Mouse (Mus musculus): ENCODE results near the gene Vav3. TPM values are rescaled to one million over a fixed set of nuclear protein-coding genes. Genes with fewer than 3 reads are reported as not detected.

The Vav3 gene
- polyA plus RNA-seq, 1 experiment, result 4.3 TPM

- Histone ChIP-seq H3K27me3 (ENCODE audit: control insufficient read depth, insufficient read depth, low read length) (no peaks in the 10 kb centered on the region), H3K4me3 (ENCODE audit: control insufficient read depth, low read depth, low read length) (no peak overlapping the region), H3K36me3 (ENCODE audit: control insufficient read depth, insufficient read depth, low read length) (no peaks in the 10 kb centered on the region), H3K27ac (ENCODE audit: control insufficient read depth, insufficient read depth, low read depth, low read length) (no peak overlapping the region), H3K4me1 (ENCODE audit: control insufficient read depth, insufficient read depth, low read length) (no peaks in the 10 kb centered on the region)
- TF ChIP-seq CTCF (IDR thresholded peaks at IDR 0.05; ENCODE audit: control insufficient read depth, insufficient read depth, insufficient replicate concordance, low read depth, low read length) (no peak), POLR2A (IDR thresholded peaks at IDR 0.05; ENCODE audit: control insufficient read depth, low read depth, low read length) (no peak)
These were observed 295.6 kb downstream of the Vav3 start for GRCm38 (mm10) chr3:109636045-109636444.

DNA sequence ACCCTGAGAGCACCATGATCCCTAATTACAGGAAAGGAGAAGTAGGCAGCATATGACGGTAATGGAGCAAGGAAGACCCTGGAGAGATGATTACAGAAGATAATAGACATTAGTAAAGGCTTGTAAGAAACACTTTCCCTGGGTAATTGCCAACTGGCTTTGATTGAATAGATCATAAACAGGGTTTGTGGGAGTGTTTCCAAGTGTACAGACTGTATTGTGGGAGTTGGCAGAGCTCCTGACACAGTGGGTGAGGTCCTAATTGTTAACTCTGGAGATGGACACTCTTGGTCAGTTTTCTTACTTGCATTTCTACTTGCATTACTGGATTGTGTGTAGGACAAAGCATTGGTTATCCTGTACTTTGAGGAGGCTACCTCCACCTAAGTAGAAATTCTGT lies 298.9 kb downstream of the Vav3 start:
- no peaks in the 10 kb centered on the region for H3K36me3 ChIP-seq (ENCODE audit: control insufficient read depth, insufficient read depth, low read length)
- H3K4me1 ChIP-seq (ENCODE audit: control insufficient read depth, insufficient read depth, low read length), result no peaks in the 10 kb centered on the region
- H3K27ac ChIP-seq (ENCODE audit: control insufficient read depth, insufficient read depth, low read depth, low read length), result no peak overlapping the region
- no peaks in the 10 kb centered on the region for H3K27me3 ChIP-seq (ENCODE audit: control insufficient read depth, insufficient read depth, low read length)
- TF ChIP-seq CTCF (IDR thresholded peaks at IDR 0.05; ENCODE audit: control insufficient read depth, insufficient read depth, insufficient replicate concordance, low read depth, low read length) (no peak), POLR2A (IDR thresholded peaks at IDR 0.05; ENCODE audit: control insufficient read depth, low read depth, low read length) (no peak)
- no peak overlapping the region for H3K4me3 ChIP-seq (ENCODE audit: control insufficient read depth, low read depth, low read length)

- no peaks in the 10 kb centered on the region for H3K4me1 ChIP-seq (ENCODE audit: control insufficient read depth, insufficient read depth, low read length)
- H3K27ac ChIP-seq (ENCODE audit: control insufficient read depth, insufficient read depth, low read depth, low read length), result no peak overlapping the region
- H3K4me3 ChIP-seq (ENCODE audit: control insufficient read depth, low read depth, low read length), result no peak overlapping the region
- H3K27me3 ChIP-seq (ENCODE audit: control insufficient read depth, insufficient read depth, low read length), result no peaks in the 10 kb centered on the region
- no peaks in the 10 kb centered on the region for H3K36me3 ChIP-seq (ENCODE audit: control insufficient read depth, insufficient read depth, low read length)
- TF ChIP-seq CTCF (IDR thresholded peaks at IDR 0.05; ENCODE audit: control insufficient read depth, insufficient read depth, insufficient replicate concordance, low read depth, low read length), result no peak
- no peak for TF ChIP-seq POLR2A (IDR thresholded peaks at IDR 0.05; ENCODE audit: control insufficient read depth, low read depth, low read length)
These were observed 300.3 kb downstream of the Vav3 start for GRCm38 (mm10) chr3:109640796-109641195.

GRCm38 (mm10) chr3:109648242-109648641 lies 307.8 kb downstream of the Vav3 start:
- no peak overlapping the region for H3K27ac ChIP-seq (ENCODE audit: control insufficient read depth, insufficient read depth, low read depth, low read length)
- H3K4me1 ChIP-seq (ENCODE audit: control insufficient read depth, insufficient read depth, low read length), result no peaks in the 10 kb centered on the region
- no peak overlapping the region for H3K4me3 ChIP-seq (ENCODE audit: control insufficient read depth, low read depth, low read length)
- H3K36me3 ChIP-seq (ENCODE audit: control insufficient read depth, insufficient read depth, low read length), result no peaks in the 10 kb centered on the region
- TF ChIP-seq CTCF (IDR thresholded peaks at IDR 0.05; ENCODE audit: control insufficient read depth, insufficient read depth, insufficient replicate concordance, low read depth, low read length) (no peak), POLR2A (IDR thresholded peaks at IDR 0.05; ENCODE audit: control insufficient read depth, low read depth, low read length) (no peak)
- H3K27me3 ChIP-seq (ENCODE audit: control insufficient read depth, insufficient read depth, low read length), result no peaks in the 10 kb centered on the region

DNA sequence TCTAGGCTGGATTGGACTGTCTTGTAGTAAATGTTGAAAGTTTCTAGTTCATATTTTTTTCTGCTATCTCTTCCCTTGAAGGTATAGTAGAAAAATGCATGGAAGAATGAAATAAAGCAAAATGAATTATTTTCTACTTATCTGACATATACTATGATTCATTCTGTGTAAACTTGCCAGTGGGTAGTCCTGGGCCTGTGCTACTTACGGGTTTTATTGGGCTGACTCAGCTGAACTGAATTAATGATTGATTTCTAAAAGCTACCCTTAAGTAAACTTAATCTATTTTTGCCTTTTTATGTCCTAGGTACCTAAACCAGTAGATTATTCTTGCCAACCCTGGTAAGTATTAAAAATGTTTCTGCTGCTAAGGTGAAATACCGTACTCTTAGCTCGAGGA lies 311.0 kb downstream of the Vav3 start:
- no peaks in the 10 kb centered on the region for H3K4me1 ChIP-seq (ENCODE audit: control insufficient read depth, insufficient read depth, low read length)
- TF ChIP-seq CTCF (IDR thresholded peaks at IDR 0.05; ENCODE audit: control insufficient read depth, insufficient read depth, insufficient replicate concordance, low read depth, low read length), result no peak
- TF ChIP-seq POLR2A (IDR thresholded peaks at IDR 0.05; ENCODE audit: control insufficient read depth, low read depth, low read length), result no peak
- H3K27ac ChIP-seq (ENCODE audit: control insufficient read depth, insufficient read depth, low read depth, low read length), result no peak overlapping the region
- no peaks in the 10 kb centered on the region for H3K36me3 ChIP-seq (ENCODE audit: control insufficient read depth, insufficient read depth, low read length)
- no peaks in the 10 kb centered on the region for H3K27me3 ChIP-seq (ENCODE audit: control insufficient read depth, insufficient read depth, low read length)
- no peak overlapping the region for H3K4me3 ChIP-seq (ENCODE audit: control insufficient read depth, low read depth, low read length)

DNA sequence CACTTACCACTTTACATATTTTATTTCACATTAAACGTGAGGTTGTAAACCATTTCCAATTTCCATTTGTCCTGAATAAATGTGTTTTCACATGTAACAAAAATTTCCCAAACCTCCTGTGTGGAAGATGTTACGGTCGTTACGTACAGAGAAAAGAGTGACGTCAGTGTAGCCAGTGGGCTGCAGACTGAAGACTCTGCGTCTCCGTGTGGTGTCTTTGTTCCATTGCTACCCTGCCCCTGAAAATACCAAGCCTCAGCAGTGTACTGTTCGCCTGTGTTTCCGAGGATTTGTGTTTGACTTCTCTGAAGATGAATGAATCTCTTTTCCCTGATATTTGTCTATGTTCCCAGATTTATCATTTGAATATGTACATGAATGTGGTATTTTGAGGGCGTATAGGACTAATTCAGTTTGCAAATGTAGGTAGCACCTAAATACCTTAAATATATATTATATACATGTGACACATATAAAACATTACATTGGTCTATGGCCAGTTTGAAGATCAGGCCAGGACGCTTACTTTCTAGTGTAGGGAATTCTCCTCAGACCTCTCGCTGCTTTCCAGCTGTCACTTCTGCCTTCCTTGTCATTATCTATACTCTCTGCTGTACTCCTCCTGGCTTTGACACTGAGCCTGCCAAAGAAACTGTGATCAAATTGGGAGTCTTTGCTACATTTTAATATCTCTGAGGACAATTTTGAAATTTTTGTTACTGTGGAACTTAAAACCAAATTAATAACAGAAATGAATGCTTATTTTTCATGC lies 312.6 kb downstream of the Vav3 start:
- Histone ChIP-seq H3K36me3 (ENCODE audit: control insufficient read depth, insufficient read depth, low read length) (no peaks in the 10 kb centered on the region), H3K27me3 (ENCODE audit: control insufficient read depth, insufficient read depth, low read length) (no peaks in the 10 kb centered on the region), H3K4me1 (ENCODE audit: control insufficient read depth, insufficient read depth, low read length) (no peaks in the 10 kb centered on the region), H3K4me3 (ENCODE audit: control insufficient read depth, low read depth, low read length) (no peak overlapping the region), H3K27ac (ENCODE audit: control insufficient read depth, insufficient read depth, low read depth, low read length) (no peak overlapping the region)
- TF ChIP-seq CTCF (IDR thresholded peaks at IDR 0.05; ENCODE audit: control insufficient read depth, insufficient read depth, insufficient replicate concordance, low read depth, low read length) (no peak), POLR2A (IDR thresholded peaks at IDR 0.05; ENCODE audit: control insufficient read depth, low read depth, low read length) (no peak)

DNA sequence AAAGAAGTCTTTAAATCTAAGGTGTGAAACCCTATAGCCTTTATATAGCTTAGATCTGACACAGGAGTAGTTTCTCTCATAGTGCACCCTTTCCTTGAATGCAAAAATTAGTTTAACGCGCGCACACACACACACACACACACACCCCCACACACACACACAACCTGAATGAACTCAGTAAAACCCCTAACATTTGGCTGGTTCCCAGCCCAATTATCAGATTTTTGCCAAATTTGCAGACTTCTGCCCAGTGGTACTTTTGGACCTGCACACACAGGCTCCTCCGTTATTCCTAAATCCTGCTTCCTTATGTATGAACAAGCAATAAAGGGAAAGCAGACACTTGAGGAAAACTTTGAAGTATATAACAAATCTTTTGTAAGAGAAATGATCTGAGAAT lies 313.9 kb downstream of the Vav3 start:
- no peaks in the 10 kb centered on the region for H3K27me3 ChIP-seq (ENCODE audit: control insufficient read depth, insufficient read depth, low read length)
- TF ChIP-seq POLR2A (IDR thresholded peaks at IDR 0.05; ENCODE audit: control insufficient read depth, low read depth, low read length), result no peak
- no peak for TF ChIP-seq CTCF (IDR thresholded peaks at IDR 0.05; ENCODE audit: control insufficient read depth, insufficient read depth, insufficient replicate concordance, low read depth, low read length)
- H3K4me1 ChIP-seq (ENCODE audit: control insufficient read depth, insufficient read depth, low read length), result no peaks in the 10 kb centered on the region
- no peak overlapping the region for H3K27ac ChIP-seq (ENCODE audit: control insufficient read depth, insufficient read depth, low read depth, low read length)
- H3K4me3 ChIP-seq (ENCODE audit: control insufficient read depth, low read depth, low read length), result no peak overlapping the region
- H3K36me3 ChIP-seq (ENCODE audit: control insufficient read depth, insufficient read depth, low read length), result no peaks in the 10 kb centered on the region

All from testis, adult 2 months (tissue).